Mouse (Mus musculus): ENCODE measurements at regions not wholly inside any gene's neighbourhood (a gene's known extent, or its start where the extent isn't known, plus 50 kb on each side); places are given as distances from the start of the nearest gene placed in this dataset.

GRCm38 (mm10) chr15:57535514-57535913, 58.1 kb upstream of the Slc22a22 start:
- TF ChIP-seq CTCF (IDR thresholded peaks at IDR 0.05; ENCODE audit: control insufficient read depth, insufficient read depth, insufficient read length) (no peak), MYOG (IDR thresholded peaks at IDR 0.05; ENCODE audit: control insufficient read depth, extremely low read depth, insufficient read length) (no peak), USF1 (IDR thresholded peaks at IDR 0.05; ENCODE audit: low read depth) (no peak), CEBPB (IDR thresholded peaks at IDR 0.05; ENCODE audit: low read depth) (no peak), MYOD1 (IDR thresholded peaks at IDR 0.05; ENCODE audit: control insufficient read depth, insufficient read length, low read depth) (no peak)

Measured in C2C12 (cell line).